Mouse (Mus musculus) ES-Bruce4 (cell line): ENCODE data around the gene Galnt5. TPM values are rescaled to one million over a fixed set of nuclear protein-coding genes. Genes with fewer than 3 reads are reported as not detected.

Experiments
- H3K27ac ChIP-seq: 2 replicates; pipeline ENCODE4 v1.5.1; 2012; ENCODE audit warnings: low read length, inconsistent platforms; ENCODE audit not compliant: insufficient read depth
- H3K27me3 ChIP-seq: 2 replicates; pipeline ENCODE4 v1.6.1; 2012; ENCODE audit warnings: mild to moderate bottlenecking, low read length, inconsistent platforms; ENCODE audit not compliant: control insufficient read depth, poor library complexity, insufficient read depth, severe bottlenecking
- H3K36me3 ChIP-seq: 2 replicates; pipeline ENCODE4 v1.6.1; 2012; ENCODE audit warnings: inconsistent platforms, mild to moderate bottlenecking, low read length, moderate library complexity; ENCODE audit not compliant: control insufficient read depth, poor library complexity, insufficient read depth, severe bottlenecking
- H3K4me1 ChIP-seq: one replicate; pipeline ENCODE4 v1.8.1; 2011; ENCODE audit warnings: low read length; ENCODE audit not compliant: control insufficient read depth, insufficient read depth
- H3K4me3 ChIP-seq: 2 replicates; pipeline ENCODE4 v1.5.1; 2011; ENCODE audit warnings: low read depth, mild to moderate bottlenecking, low read length
- H3K9ac ChIP-seq: 2 replicates; pipeline ENCODE4 v1.6.1; 2012; ENCODE audit warnings: low read depth, mild to moderate bottlenecking, inconsistent platforms; ENCODE audit not compliant: poor library complexity, severe bottlenecking
- H3K9me3 ChIP-seq: replicated peaks from 2 replicates; pipeline ENCODE4 v1.6.1; 2012; ENCODE audit warnings: mild to moderate bottlenecking, low read length, inconsistent platforms; ENCODE audit not compliant: control insufficient read depth, poor library complexity, insufficient read depth, severe bottlenecking
- CTCF ChIP-seq: IDR thresholded peaks from one replicate; pipeline ENCODE4 v1.8.1; 2011; ENCODE audit warnings: low read depth, low read length
- EP300 ChIP-seq: IDR thresholded peaks from 2 replicates; pipeline ENCODE4 v1.6.1; 2011; ENCODE audit warnings: low read depth, low read length; ENCODE audit not compliant: insufficient read depth
- POLR2A ChIP-seq: IDR thresholded peaks from one replicate; pipeline ENCODE4 v1.8.1; 2011; ENCODE audit warnings: low read length; ENCODE audit not compliant: insufficient read depth
- polyA plus RNA-seq: library from polyadenylated mRNA; stranded (reverse); fragments of >200 nt; gene quantifications from 2 replicates; pipeline ENCODE4 v1.2.4, GENCODE M21; 2011; ENCODE audit warnings: low read depth; ENCODE audit not compliant: missing spikeins, insufficient read depth, insufficient read length

Gene Galnt5
- polyA plus RNA-seq, 1 experiment = not detected

GRCm38 (mm10) chr2:58007081-58007480 lies 9.4 kb downstream of the Galnt5 start:
- no peaks in the 10 kb centered on the region for H3K36me3 ChIP-seq
- no peak overlapping the region for H3K9ac ChIP-seq
- no peaks in the 10 kb centered on the region for H3K4me1 ChIP-seq
- no peak overlapping the region for H3K4me3 ChIP-seq
- H3K27me3 ChIP-seq = no peaks in the 10 kb centered on the region
- TF ChIP-seq EP300 (no peak), CTCF (no peak), POLR2A (no peak)
- H3K9me3 ChIP-seq = no peaks in the 10 kb centered on the region
- no peak overlapping the region for H3K27ac ChIP-seq

GRCm38 (mm10) chr2:58023556-58023955 lies 25.9 kb downstream of the Galnt5 start:
- Histone ChIP-seq H3K9ac (no peak overlapping the region), H3K36me3 (no peaks in the 10 kb centered on the region), H3K27me3 (peaks cover 2% of the 10 kb centered on the region; the same call in 1 of the 2 replicates), H3K27ac (no peak overlapping the region), H3K9me3 (no peaks in the 10 kb centered on the region), H3K4me3 (no peak overlapping the region), H3K4me1 (no peaks in the 10 kb centered on the region)
- no peak for TF ChIP-seq EP300
- TF ChIP-seq CTCF = no peak
- TF ChIP-seq POLR2A = no peak

- H3K27ac ChIP-seq = no peak overlapping the region
- TF ChIP-seq EP300 = no peak
- TF ChIP-seq CTCF = no peak
- no peak for TF ChIP-seq POLR2A
- no peaks in the 10 kb centered on the region for H3K9me3 ChIP-seq
- H3K27me3 ChIP-seq = peaks cover 2% of the 10 kb centered on the region; the same call in 1 of the 2 replicates
- no peak overlapping the region for H3K4me3 ChIP-seq
- H3K4me1 ChIP-seq = no peaks in the 10 kb centered on the region
- H3K9ac ChIP-seq = no peak overlapping the region
- no peaks in the 10 kb centered on the region for H3K36me3 ChIP-seq
Measured at GRCm38 (mm10) chr2:58026740-58027139, 29.1 kb downstream of the Galnt5 start.

- H3K9ac ChIP-seq = no peak overlapping the region
- H3K4me3 ChIP-seq = no peak overlapping the region
- no peak for TF ChIP-seq POLR2A
- TF ChIP-seq EP300 = no peak
Measured at GRCm38 (mm10) chr2:58029404-58029803, 31.7 kb downstream of the Galnt5 start.

GRCm38 (mm10) chr2:58031431-58031830 lies 33.7 kb downstream of the Galnt5 start:
- H3K27ac ChIP-seq = no peak overlapping the region
- H3K27me3 ChIP-seq = no peaks in the 10 kb centered on the region
- TF ChIP-seq EP300 = no peak
- TF ChIP-seq POLR2A = no peak
- no peak for TF ChIP-seq CTCF
- no peak overlapping the region for H3K9ac ChIP-seq
- no peaks in the 10 kb centered on the region for H3K4me1 ChIP-seq
- no peak overlapping the region for H3K4me3 ChIP-seq
- no peaks in the 10 kb centered on the region for H3K36me3 ChIP-seq
- no peaks in the 10 kb centered on the region for H3K9me3 ChIP-seq

More at GRCm38 (mm10) chr2:58029404-58029803, 31.7 kb downstream of the Galnt5 start:
- H3K27ac ChIP-seq = no peak overlapping the region
- H3K9me3 ChIP-seq = no peaks in the 10 kb centered on the region
- no peaks in the 10 kb centered on the region for H3K27me3 ChIP-seq
- no peaks in the 10 kb centered on the region for H3K4me1 ChIP-seq
- no peaks in the 10 kb centered on the region for H3K36me3 ChIP-seq

- Histone ChIP-seq H3K27ac (no peak overlapping the region), H3K36me3 (no peaks in the 10 kb centered on the region), H3K9ac (no peak overlapping the region), H3K27me3 (no peaks in the 10 kb centered on the region), H3K4me3 (no peak overlapping the region), H3K4me1 (no peaks in the 10 kb centered on the region), H3K9me3 (no peaks in the 10 kb centered on the region)
- TF ChIP-seq EP300 (no peak), POLR2A (no peak), CTCF (no peak)
Measured at GRCm38 (mm10) chr2:58035635-58036034, 38.0 kb downstream of the Galnt5 start.
